1 mouse cellular context compared by ENCODE assay signal in genomic region chr15:102072963-102073558, GRCm38 (mm10).
TF ChIP-seq lines count a peak whose summit lies in the region.

No protein-coding gene starts in this region.

TF ChIP-seq in MEL, 35 proteins besides CTCF, POLR2A, EP300 and RAD21 (continued from another document):
- 0 out of 2 replicates have a peak, but pooled peaks have one; percentile 1 for TF ChIP-seq E2F4 (IDR thresholded peaks at IDR 0.05; ENCODE audit: borderline replicate concordance, low read depth, low read length)
